8 mouse cellular contexts compared by ENCODE assay signal in the genomic region with DNA sequence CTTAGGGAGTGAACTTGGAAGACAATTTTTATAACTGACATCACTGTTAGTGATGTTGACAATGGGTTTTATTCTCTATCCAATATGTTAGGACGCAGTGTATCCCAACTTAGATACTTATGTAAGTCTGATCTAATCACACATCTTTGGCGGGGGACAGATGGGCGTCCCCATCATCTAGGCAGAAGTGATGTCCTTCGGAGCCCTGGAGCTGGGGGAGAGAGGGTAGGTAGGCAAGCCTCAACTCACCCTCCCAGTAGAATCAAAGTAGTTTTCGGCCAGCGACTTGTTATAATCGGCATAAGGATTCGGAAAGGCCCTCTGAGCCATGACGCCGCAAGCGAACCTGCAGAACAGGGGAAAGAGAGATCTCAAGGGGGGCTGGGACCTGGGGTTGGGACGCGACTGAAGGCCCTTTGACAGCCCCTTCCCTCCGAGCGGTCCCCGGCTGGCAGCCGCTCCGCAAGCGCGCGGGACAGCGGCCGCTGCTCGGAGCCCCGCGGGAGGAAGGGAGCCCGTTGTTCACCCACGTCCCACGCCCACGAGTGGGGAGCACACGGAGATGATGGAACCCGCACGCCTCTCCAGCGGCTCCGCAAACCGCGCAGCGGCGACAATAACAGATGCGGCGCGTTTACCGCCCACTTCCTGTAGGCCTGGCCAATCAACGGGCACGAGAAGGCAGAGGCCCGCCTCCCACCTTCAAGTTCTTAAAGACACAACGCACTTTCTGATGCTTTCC. TPM values are rescaled to one million over a fixed set of nuclear protein-coding genes. Genes with fewer than 3 reads are reported as not detected.
DNase-seq lines count a peak whose midpoint lies in the region; ATAC-seq lines count a peak whose summit lies in the region.

Gene Lancl1 (minus strand): TSS at position 627 of the 742 bp plus-strand sequence.

- peak within 1 kb of the TSS; percentile 75 for H3K4me2 ChIP-seq in hindbrain, embryonic 12.5 days (replicated peaks)

- peaks cover 29% of the 10 kb centered on the region for H3K36me3 ChIP-seq in hindbrain, embryonic 12.5 days

- H3K27me3 ChIP-seq in hindbrain, embryonic 12.5 days: no peaks in the 10 kb centered on the region

- no peaks in the 10 kb centered on the region for H3K9me3 ChIP-seq in hindbrain, embryonic 12.5 days (replicated peaks)

- DNase-seq in Muller cell, postnatal 12 days (ENCODE audit: inconsistent ontology term): peak; percentile 83
- peak; percentile 88 for DNase-seq in cerebellum, adult 9-11 months
- peak; percentile 85 to 88 for DNase-seq in frontal cortex, postnatal 10 days (ENCODE audit: low spot score in 2 of 2)
- DNase-seq in layer of hippocampus, postnatal 14 days (ENCODE audit: low spot score in 2 of 2): peak; percentile 90 to 94
- peak; percentile 90 for DNase-seq in lung, postnatal 14 days
- DNase-seq in retina, adult 2 months (ENCODE audit: low read depth, low spot score): peak; percentile 75
- DNase-seq in thymus, postnatal 36 days: peak; percentile 89 to 90

- H3K4me3 ChIP-seq in hindbrain, embryonic 12.5 days: peak within 1 kb of the TSS; percentile 71

- H3K27ac ChIP-seq in hindbrain, embryonic 12.5 days: 0 out of 2 replicates have a peak within 1 kb of the TSS, but pooled peaks have one; percentile 49

- WGBS in hindbrain, embryonic 12.5 days: under 1% methylated on average over 39 of the region's 47 CpGs

- H3K4me1 ChIP-seq in hindbrain, embryonic 12.5 days: peaks cover 13% of the 10 kb centered on the region

- H3K9ac ChIP-seq in hindbrain, embryonic 12.5 days: peak within 1 kb of the TSS; percentile 81

- peak; percentile 97 for ATAC-seq in hindbrain, embryonic 12.5 days (ENCODE audit: low FRiP score)

RNA-seq across cellular contexts. Expression of gene Lancl1, which starts in this region (rescaled TPM):
- polyA plus RNA-seq in hindbrain, embryonic 12.5 days (2016; fragmentation: Nextera tagmentation; extraction: Ambion mirVana): 105 and 114 TPM in 2 replicates
- total RNA-seq in layer of hippocampus, postnatal 14 days (2021): 100 to 1,000 TPM; 142 to 160 TPM

Comparison
In these comparisons a context has a peak if more than half of its experiments do, and no peak if none do; other contexts are left out.
1. Peak in every context shown above with its lines: DNase-seq, ATAC-seq, H3K4me3 ChIP-seq and H3K27ac ChIP-seq.